Mouse (Mus musculus): Measurements from ENCODE around the gene Oaf. TPM values are rescaled to one million over a fixed set of nuclear protein-coding genes. Genes with fewer than 3 reads are reported as not detected.

The Oaf gene
- polyA plus RNA-seq, 1 experiment, result 13.1 TPM

DNA sequence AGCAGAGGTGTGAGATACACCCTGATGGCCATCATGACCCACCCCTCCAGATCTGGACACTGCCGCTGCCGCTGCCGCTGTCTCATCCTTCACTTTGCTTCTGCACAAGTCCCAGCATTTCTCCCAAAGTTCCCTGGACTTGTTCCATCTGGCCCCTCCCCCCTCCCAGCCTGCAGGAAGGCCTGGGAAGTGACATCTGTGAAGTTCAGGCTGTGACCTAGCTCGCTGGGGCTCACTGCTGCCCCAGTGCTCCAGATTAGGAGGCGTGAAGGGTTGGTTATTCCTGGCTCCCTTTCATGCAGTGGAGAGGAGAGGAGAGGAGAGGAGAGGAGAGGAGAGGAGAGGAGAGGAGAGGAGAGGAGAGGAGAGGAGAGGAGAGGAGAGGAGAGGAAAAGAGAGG is 60.1 kb downstream of the Oaf start:
- TF ChIP-seq POLR2A (IDR thresholded peaks at IDR 0.05; ENCODE audit: borderline replicate concordance, extremely low read depth, insufficient read depth, insufficient read length, poor library complexity, severe bottlenecking), result no peak
- TF ChIP-seq CTCF (IDR thresholded peaks at IDR 0.05; ENCODE audit: borderline replicate concordance, extremely low read depth, insufficient read depth, insufficient read length), result no peak
- peak; percentile 18 for DNase-seq (ENCODE audit: low read depth)

- no peak for TF ChIP-seq POLR2A (IDR thresholded peaks at IDR 0.05; ENCODE audit: borderline replicate concordance, extremely low read depth, insufficient read depth, insufficient read length, poor library complexity, severe bottlenecking)
- no peak for TF ChIP-seq CTCF (IDR thresholded peaks at IDR 0.05; ENCODE audit: borderline replicate concordance, extremely low read depth, insufficient read depth, insufficient read length)
- DNase-seq (ENCODE audit: low read depth), result no peak
Observed at GRCm38 (mm10) chr9:43178172-43178571, 61.5 kb downstream of the Oaf start.

Other genes starting within 250 kb of the Oaf start
- gene Arhgef12, start 132.7 kb downstream of the Oaf start, polyA plus RNA-seq (2012; rRNA removed), result 40.0 and 61.9 TPM in 2 replicates
- 22.0 and 27.7 TPM in 2 replicates for gene Tmem136, start 123.3 kb downstream of the Oaf start, polyA plus RNA-seq (2012; rRNA removed)
- 0.25 and 0.50 TPM in 2 replicates for gene Pou2f3, start 29.5 kb downstream of the Oaf start, polyA plus RNA-seq (2012; rRNA removed)
- 2.8 and 2.9 TPM in 2 replicates for gene Trim29, start 70.9 kb upstream of the Oaf start, polyA plus RNA-seq (2012; rRNA removed)